Mouse (Mus musculus) stomach, embryonic 16.5 days (tissue): ENCODE results near the gene Sipa1l2. TPM values are rescaled to one million over a fixed set of nuclear protein-coding genes. Genes with fewer than 3 reads are reported as not detected.

ENCODE experiments used
- ATAC-seq: fragments of 200-750 bp; cut with Nextera tagmentation; 2 replicates; pipeline ENCODE4 v1.8.0; 2017; ENCODE audit warnings: moderate number of reproducible peaks, moderate TSS enrichment; ENCODE audit not compliant: insufficient read depth, low FRiP score
- H3K27ac ChIP-seq: fragments of 300-500 bp; sonication (generic); 2 replicates; pipeline ENCODE4 v1.5.1; 2014; ENCODE audit warnings: low read length
- H3K27me3 ChIP-seq: fragments of 300-500 bp; sonication (generic); 2 replicates; pipeline ENCODE4 v1.6.1; 2014; ENCODE audit warnings: low read length, control low read depth, mixed read lengths; ENCODE audit not compliant: control insufficient read depth, insufficient read depth
- H3K36me3 ChIP-seq: fragments of 300-500 bp; sonication (generic); 2 replicates; pipeline ENCODE4 v1.6.1; 2014; ENCODE audit warnings: low read length; ENCODE audit not compliant: control insufficient read depth, insufficient read depth
- H3K4me1 ChIP-seq: fragments of 300-500 bp; sonication (generic); 2 replicates; pipeline ENCODE4 v1.6.1; 2014; ENCODE audit warnings: low read length, control low read depth, mixed read lengths; ENCODE audit not compliant: control insufficient read depth, insufficient read depth
- H3K4me2 ChIP-seq: fragments of 300-500 bp; sonication (generic); 2 replicates; pipeline ENCODE4 v1.6.1; 2014; ENCODE audit warnings: low read depth, low read length, mixed read lengths
- H3K4me3 ChIP-seq: fragments of 300-500 bp; sonication (generic); replicated peaks from 2 replicates; pipeline ENCODE4 v1.5.1; 2014; ENCODE audit warnings: mild to moderate bottlenecking, low read length
- H3K9ac ChIP-seq: fragments of 300-500 bp; sonication (generic); 2 replicates; pipeline ENCODE4 v1.6.1; 2014; ENCODE audit warnings: low read length
- H3K9me3 ChIP-seq: fragments of 300-500 bp; sonication (generic); replicated peaks from 2 replicates; pipeline ENCODE4 v1.6.1; 2016; ENCODE audit warnings: low read length, control low read depth; ENCODE audit not compliant: control insufficient read depth
- WGBS: fragments of 180-500 bp; shearing (Covaris S2); extraction: QIAGEN DNeasy Blood & Tissue Kit; methylation state at CpG from one replicate; pipeline ENCODE4 v1.1.7; 2014; 5-methylcytosine and 5-hydroxymethylcytosine counted together
- polyA plus RNA-seq: library from polyadenylated mRNA; unstranded; fragments of >200 nt; fragmentation: Nextera tagmentation; extraction: Ambion mirVana; gene quantifications from 2 replicates; pipeline ENCODE4 v1.2.1, GENCODE M21; 2015

The Sipa1l2 gene
- polyA plus RNA-seq, 1 experiment from 2014 or later, result 9.3 TPM

DNA sequence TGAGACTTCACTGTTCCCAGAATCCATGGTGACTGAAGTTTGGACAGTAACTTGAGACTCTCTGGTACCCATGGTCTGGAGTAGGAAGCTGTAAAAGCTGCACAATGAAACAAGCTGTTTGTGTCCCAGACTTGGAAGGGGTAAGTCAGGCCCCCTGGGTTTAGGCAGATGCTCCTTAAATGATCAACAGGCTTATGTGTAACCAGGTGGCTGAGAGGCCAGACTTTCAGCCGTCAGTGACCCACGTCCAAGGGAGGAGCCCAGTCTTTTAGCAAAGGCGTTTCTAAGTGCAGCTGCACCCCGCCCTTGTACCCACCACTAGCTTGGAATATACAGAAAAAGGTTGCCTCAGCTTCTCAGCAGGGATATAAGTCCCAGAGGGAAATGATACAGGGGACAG is 19.0 kb downstream of the Sipa1l2 start:
- H3K27ac ChIP-seq, result no peak overlapping the region
- H3K36me3 ChIP-seq, result no peaks in the 10 kb centered on the region
- no peaks in the 10 kb centered on the region for H3K9me3 ChIP-seq
- no peak overlapping the region for H3K9ac ChIP-seq
- no peak overlapping the region for H3K4me3 ChIP-seq
- H3K27me3 ChIP-seq, result no peaks in the 10 kb centered on the region
- WGBS, result 60% methylated on average over 4 of the region's 4 CpGs
- peaks cover 13% of the 10 kb centered on the region for H3K4me1 ChIP-seq
- no peak for ATAC-seq
- no peak overlapping the region for H3K4me2 ChIP-seq

DNA sequence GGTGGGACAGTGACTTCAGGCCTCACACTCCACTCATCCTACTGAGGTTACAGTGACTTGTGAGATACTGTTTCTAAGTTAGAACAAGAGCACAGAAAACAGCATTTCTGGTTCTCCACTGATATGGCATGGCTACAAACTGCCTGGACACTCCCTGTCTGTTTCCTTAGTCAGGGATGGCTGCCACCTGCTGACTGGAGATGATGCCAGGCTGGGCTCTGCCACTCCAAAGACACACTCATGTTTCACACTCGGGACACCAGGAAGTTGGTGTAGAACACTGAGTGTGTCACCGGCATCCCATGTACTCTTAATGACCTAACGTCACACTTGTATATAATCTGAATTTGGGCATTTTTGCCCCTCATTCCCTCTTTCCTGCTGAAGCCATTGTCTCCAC is 22.3 kb downstream of the Sipa1l2 start:
- Histone ChIP-seq H3K27ac (no peak overlapping the region), H3K36me3 (no peaks in the 10 kb centered on the region), H3K9ac (no peak overlapping the region), H3K4me1 (peaks cover 11% of the 10 kb centered on the region), H3K4me3 (no peak overlapping the region), H3K27me3 (no peaks in the 10 kb centered on the region), H3K4me2 (no peak overlapping the region), H3K9me3 (no peaks in the 10 kb centered on the region)
- 83% methylated on average over 3 of the region's 3 CpGs for WGBS
- no peak for ATAC-seq

DNA sequence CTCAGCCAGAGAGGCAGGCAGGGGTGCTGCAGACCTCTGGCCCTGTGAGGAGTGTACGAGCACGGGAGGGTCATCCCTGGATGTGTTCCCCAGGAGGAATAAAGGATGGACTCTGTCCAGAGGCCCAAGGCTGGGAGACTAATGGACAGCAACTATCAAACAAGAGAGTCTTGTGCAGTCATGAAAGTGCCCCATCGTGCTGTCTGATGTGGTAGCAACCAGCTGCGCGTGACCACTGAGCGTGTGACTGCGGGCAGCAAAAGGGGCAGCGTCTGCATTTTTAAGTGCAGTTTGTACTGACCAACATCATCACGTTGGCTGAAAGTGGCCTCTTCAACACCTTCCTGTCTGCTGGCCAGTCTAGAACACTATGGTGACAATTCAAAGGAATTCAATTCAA is 23.7 kb downstream of the Sipa1l2 start:
- Histone ChIP-seq H3K4me1 (peaks cover 7% of the 10 kb centered on the region), H3K9ac (no peak overlapping the region), H3K4me3 (no peak overlapping the region), H3K4me2 (no peak overlapping the region), H3K27me3 (no peaks in the 10 kb centered on the region), H3K36me3 (no peaks in the 10 kb centered on the region), H3K27ac (no peak overlapping the region), H3K9me3 (no peaks in the 10 kb centered on the region)
- no peak for ATAC-seq
- 87% methylated on average over 9 of the region's 9 CpGs for WGBS

DNA sequence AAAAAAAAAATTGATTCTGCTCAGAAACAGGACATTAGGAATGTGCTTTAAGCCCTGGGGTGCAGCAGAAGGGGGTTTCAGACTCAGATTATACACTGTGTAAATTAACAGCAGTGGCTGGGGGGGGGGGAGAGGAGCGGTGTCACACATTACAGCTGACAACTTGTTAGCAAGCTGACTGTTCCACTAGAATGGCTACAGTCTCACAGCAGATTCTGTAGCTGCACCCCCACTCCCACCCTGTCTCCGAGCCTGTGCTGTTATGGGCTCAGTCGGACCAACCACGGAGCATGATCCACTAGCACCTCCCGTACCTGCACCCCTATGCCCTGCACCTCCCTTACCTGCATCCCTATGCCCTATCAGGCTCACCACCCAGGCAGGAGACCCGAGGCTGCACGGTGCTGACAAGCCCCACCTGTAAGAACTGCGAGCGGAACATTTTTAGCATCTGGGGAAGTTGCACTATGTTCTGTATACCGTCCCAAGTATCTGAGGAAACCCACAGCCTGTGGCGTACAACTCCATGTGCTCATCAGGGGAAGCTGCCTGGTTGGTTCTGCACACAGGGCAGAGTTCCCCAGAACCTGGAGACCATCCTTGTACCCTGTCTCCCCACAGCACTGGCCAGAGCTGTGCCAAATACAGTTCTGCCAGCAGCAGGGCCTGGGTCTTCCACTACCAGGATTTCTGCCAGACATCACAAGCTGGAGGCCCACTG is 26.6 kb downstream of the Sipa1l2 start:
- Histone ChIP-seq H3K9ac (no peak overlapping the region), H3K4me3 (no peak overlapping the region), H3K27me3 (no peaks in the 10 kb centered on the region), H3K4me2 (no peak overlapping the region), H3K4me1 (peaks cover 19% of the 10 kb centered on the region), H3K36me3 (no peaks in the 10 kb centered on the region), H3K27ac (no peak overlapping the region), H3K9me3 (no peaks in the 10 kb centered on the region)
- WGBS, result 68% methylated on average over 11 of the region's 11 CpGs
- no peak for ATAC-seq

DNA sequence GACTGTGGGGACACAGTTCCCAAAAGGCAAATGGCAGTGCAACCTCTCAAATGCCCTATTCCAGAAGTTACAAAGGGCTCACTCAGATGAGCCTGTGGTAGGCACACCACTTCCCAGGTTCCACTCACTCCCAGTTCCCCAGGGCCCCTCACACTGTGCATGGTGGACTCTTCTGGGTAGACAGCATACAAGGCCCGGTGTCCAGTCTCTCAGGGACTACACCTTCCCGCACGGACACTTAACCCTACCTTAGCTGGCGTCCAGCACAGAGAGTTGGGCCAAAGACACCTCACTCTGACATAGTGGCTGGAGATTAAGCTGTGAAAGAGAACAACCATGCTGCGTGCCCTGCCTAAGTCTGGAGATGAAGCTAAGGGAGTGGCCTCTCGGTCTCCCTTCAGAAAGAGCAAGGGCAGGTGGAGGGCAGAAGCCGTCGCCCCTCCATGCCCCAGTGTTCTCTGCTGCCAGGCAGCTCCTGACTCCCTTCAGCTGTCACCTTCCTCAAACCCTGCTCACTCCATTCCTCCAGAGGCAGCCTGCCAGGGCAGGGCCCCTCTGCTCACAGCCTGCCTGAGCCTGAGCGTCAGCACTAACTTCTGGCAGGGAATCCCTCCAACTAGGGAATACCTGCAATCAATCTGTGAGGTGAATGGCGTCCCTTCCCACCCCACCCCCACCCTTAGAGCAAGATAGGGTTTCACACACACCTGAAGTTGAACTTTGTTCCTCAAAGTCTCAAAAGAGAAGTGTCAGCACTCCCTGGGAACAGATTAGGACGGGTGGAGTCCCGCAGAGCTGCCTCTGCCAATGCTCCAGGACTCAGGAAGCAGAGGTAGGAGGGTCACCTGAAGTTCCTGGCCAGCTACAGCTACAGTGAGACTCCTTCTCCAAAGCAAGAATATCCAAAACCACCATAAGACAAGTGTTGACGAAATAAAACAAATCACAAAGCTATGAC is 30.3 kb downstream of the Sipa1l2 start:
- Histone ChIP-seq H3K9ac (peak overlapping the region; percentile 60; the same call in 1 of the 2 replicates), H3K27ac (peak overlapping the region; percentile 82)
- WGBS, result 50% methylated on average over 13 of the region's 13 CpGs

GRCm38 (mm10) chr8:125538265-125538664 is 31.3 kb downstream of the Sipa1l2 start:
- no peak for ATAC-seq
- Histone ChIP-seq H3K36me3 (no peaks in the 10 kb centered on the region), H3K27ac (peak overlapping the region; percentile 26; the same call in 1 of the 2 replicates), H3K27me3 (no peaks in the 10 kb centered on the region), H3K9ac (no peak overlapping the region), H3K4me3 (no peak overlapping the region), H3K4me1 (peaks cover 19% of the 10 kb centered on the region), H3K9me3 (no peaks in the 10 kb centered on the region), H3K4me2 (no peak overlapping the region)
- WGBS, result 47% methylated on average over 6 of the region's 6 CpGs

More for the DNA sequence above, 30.3 kb downstream of the Sipa1l2 start:
- no peaks in the 10 kb centered on the region for H3K9me3 ChIP-seq
- peak; percentile 76 for ATAC-seq
- no peaks in the 10 kb centered on the region for H3K36me3 ChIP-seq
- H3K4me3 ChIP-seq, result no peak overlapping the region
- peak overlapping the region; percentile 23; the same call in 1 of the 2 replicates for H3K4me2 ChIP-seq
- no peaks in the 10 kb centered on the region for H3K27me3 ChIP-seq
- H3K4me1 ChIP-seq, result peaks cover 19% of the 10 kb centered on the region

DNA sequence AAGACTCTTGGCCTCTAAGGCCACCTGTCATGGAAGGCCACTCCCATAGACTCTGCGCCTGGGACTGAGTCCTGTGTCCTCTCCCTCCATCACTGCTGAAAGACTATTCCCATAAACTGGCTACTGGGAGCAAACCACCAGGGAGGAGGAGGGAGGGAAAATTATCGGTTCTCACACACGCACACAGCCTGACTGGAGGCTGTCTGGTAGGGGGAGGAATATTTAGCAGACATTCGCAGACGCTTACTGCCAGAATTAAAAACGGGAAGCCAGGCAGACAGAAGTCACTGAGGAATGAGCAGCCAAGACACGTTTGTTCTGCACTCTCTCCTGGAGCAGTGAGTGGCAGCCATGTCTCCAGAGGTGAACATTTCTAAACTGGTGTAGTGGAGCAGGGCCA is 35.9 kb downstream of the Sipa1l2 start:
- Histone ChIP-seq H3K9ac (no peak overlapping the region), H3K4me3 (no peak overlapping the region), H3K27me3 (no peaks in the 10 kb centered on the region), H3K9me3 (no peaks in the 10 kb centered on the region), H3K4me2 (no peak overlapping the region), H3K36me3 (no peaks in the 10 kb centered on the region), H3K4me1 (peaks cover 21% of the 10 kb centered on the region), H3K27ac (no peak overlapping the region)
- no peak for ATAC-seq
- WGBS, result 30% methylated on average over 7 of the region's 7 CpGs

DNA sequence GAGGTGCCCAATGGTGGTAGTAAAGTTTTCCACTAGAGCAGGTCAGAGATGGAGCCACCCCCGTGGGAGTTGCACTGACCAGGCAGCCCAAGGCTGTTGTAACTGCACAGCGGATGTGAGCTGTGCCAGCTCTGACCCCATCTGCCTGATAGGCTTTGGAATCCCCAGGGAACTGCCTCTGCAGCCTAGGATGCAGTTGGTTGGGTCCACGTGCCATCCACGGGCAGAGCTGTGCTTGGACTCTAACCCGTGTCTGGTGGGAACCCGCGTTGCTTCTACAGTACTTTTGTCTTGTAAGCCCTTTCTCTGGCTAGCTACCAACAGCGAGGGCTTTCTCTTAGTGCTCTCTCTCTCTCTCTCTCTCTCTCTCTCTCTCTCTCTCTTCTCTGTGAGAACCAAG is 36.7 kb downstream of the Sipa1l2 start:
- no peak for ATAC-seq
- H3K9ac ChIP-seq, result no peak overlapping the region
- no peak overlapping the region for H3K4me2 ChIP-seq
- H3K9me3 ChIP-seq, result no peaks in the 10 kb centered on the region
- WGBS, result 73% methylated on average over 8 of the region's 8 CpGs
- peaks cover 17% of the 10 kb centered on the region for H3K4me1 ChIP-seq
- H3K36me3 ChIP-seq, result no peaks in the 10 kb centered on the region
- no peaks in the 10 kb centered on the region for H3K27me3 ChIP-seq
- no peak overlapping the region for H3K4me3 ChIP-seq
- H3K27ac ChIP-seq, result no peak overlapping the region

GRCm38 (mm10) chr8:125532177-125532576 is 37.4 kb downstream of the Sipa1l2 start:
- peak; percentile 30; the same call in 1 of the 2 replicates for ATAC-seq
- Histone ChIP-seq H3K4me3 (no peak overlapping the region), H3K27me3 (no peaks in the 10 kb centered on the region), H3K27ac (no peak overlapping the region), H3K9ac (no peak overlapping the region), H3K4me2 (no peak overlapping the region), H3K4me1 (peaks cover 17% of the 10 kb centered on the region), H3K36me3 (no peaks in the 10 kb centered on the region), H3K9me3 (no peaks in the 10 kb centered on the region)
- 36% methylated on average over 7 of the region's 7 CpGs for WGBS
